Mouse (Mus musculus) kidney, adult 2 months (tissue): Measurements from ENCODE around the gene Syt9. TPM values are rescaled to one million over a fixed set of nuclear protein-coding genes. Genes with fewer than 3 reads are reported as not detected.

Experiments
- DNase-seq: peaks from one replicate; pipeline ENCODE4 v3.0.0; 2021
- H3K27ac ChIP-seq: fragments of 200-500 bp; 2 replicates; pipeline ENCODE4 v1.5.1; 2012; ENCODE audit warnings: low read depth, low read length, control low read depth, inconsistent platforms; ENCODE audit not compliant: insufficient read depth
- H3K27me3 ChIP-seq: fragments of 200-500 bp; replicated peaks from 2 replicates; pipeline ENCODE4 v1.6.1; 2012; ENCODE audit warnings: mild to moderate bottlenecking, moderate library complexity, low read length, inconsistent platforms; ENCODE audit not compliant: control insufficient read depth, insufficient read depth
- H3K36me3 ChIP-seq: fragments of 200-500 bp; 2 replicates; pipeline ENCODE4 v1.6.1; 2012; ENCODE audit warnings: mild to moderate bottlenecking, moderate library complexity, low read length, inconsistent platforms; ENCODE audit not compliant: control insufficient read depth, insufficient read depth
- H3K4me1 ChIP-seq: fragments of 200-500 bp; 2 replicates; pipeline ENCODE4 v1.6.1; 2011; ENCODE audit warnings: low read length; ENCODE audit not compliant: control insufficient read depth, insufficient read depth
- H3K4me3 ChIP-seq: fragments of 200-500 bp; 2 replicates; pipeline ENCODE4 v1.5.1; 2011; ENCODE audit warnings: mild to moderate bottlenecking, low read depth, low read length, control low read depth; ENCODE audit not compliant: insufficient read depth
- CTCF ChIP-seq: fragments of 200-500 bp; conservative IDR thresholded peaks from 2 replicates; pipeline ENCODE4 v1.5.1; 2011; ENCODE audit warnings: low read depth, mild to moderate bottlenecking, control low read depth, low read length, moderate library complexity, mixed read lengths; ENCODE audit not compliant: insufficient read depth, insufficient read length
- POLR2A ChIP-seq: fragments of 200-500 bp; IDR thresholded peaks from one replicate; pipeline ENCODE4 v1.6.1; 2011; ENCODE audit warnings: low read depth, low read length, control low read depth
- WGBS: fragments of 180-500 bp; shearing (Covaris S2); methylation state at CpG from one replicate; pipeline ENCODE4 v1.1.7; 2018; 5-methylcytosine and 5-hydroxymethylcytosine counted together
- polyA plus RNA-seq: library from polyadenylated mRNA; depleted of rRNA; stranded (reverse); fragments of >200 nt; gene quantifications from 2 replicates; pipeline ENCODE4 v1.2.3, GENCODE M21; 2012

Syt9 gene
- polyA plus RNA-seq, 1 experiment: 1.1 TPM

DNA sequence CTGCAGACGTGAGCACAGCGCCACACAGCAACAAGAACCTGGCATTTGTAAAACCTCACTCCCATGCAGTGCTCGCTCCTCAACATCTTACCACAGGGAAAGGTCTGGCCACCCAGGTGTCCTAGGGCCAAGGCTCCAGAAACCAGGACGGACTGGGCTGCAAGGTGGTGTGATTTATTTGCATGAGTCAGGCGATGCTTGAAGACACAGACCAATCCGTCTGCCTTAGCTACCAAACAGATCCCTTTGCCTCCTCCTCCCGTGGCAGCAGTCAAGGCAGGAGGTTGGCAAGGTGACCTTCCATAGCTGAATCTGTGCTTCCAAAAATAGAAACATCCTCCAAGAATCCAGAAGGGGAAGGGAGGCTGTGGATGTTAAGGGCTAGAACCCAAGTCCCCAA lies 130.1 kb downstream of the Syt9 start:
- H3K36me3 ChIP-seq: no peaks in the 10 kb centered on the region
- no peaks in the 10 kb centered on the region for H3K4me1 ChIP-seq
- DNase-seq: no peak
- no peak overlapping the region for H3K27ac ChIP-seq
- TF ChIP-seq POLR2A (no peak), CTCF (no peak)
- H3K4me3 ChIP-seq: no peak overlapping the region
- no peaks in the 10 kb centered on the region; the same call in 1 of the 2 replicates for H3K27me3 ChIP-seq
- WGBS: 53% methylated on average over 7 of the region's 7 CpGs

DNA sequence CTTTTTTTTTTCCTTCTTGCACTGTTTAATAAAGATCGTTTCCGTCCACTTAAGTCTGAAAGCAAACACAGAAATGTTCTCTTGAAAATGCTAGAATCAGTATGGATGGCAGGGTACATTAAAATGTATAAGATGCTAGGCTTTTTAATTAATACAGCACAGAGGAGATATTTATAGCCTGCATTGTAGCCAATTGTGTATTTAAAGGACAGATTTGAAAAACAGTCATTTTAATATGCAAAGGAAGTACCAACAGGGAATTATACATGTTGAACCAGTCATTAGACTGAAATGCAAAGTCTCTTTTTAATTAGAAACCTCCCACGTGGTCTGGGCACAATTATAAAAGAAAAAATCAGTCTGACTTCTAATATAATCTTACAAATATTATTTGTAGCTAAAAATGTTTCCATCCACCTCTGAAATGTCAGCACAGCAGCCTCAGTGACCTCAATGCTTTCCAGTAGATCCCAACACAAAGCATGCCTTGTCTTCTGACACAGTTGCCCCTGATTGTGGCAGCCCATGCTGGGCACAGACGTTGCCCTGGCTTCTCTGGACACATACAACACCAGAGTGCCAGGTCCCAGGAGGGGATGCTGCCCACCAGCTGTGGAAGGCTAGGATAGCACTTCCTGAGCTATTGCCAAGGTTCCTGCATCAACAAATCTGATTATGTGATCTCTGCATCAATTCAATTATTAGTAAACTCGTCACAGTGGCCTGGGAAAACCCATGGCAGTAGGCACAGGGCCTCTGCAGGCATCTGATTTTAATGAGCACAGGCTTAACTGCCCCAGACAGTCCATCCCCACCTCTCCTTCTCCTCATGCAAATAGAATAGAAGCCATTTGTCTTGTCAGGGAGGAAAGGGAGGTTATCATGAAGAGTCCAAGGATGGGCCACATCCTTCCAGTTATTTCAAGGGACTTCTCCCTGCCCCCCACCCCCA lies 134.5 kb downstream of the Syt9 start:
- DNase-seq: no peak
- Histone ChIP-seq H3K36me3 (no peaks in the 10 kb centered on the region), H3K4me1 (no peaks in the 10 kb centered on the region), H3K4me3 (no peak overlapping the region), H3K27me3 (no peaks in the 10 kb centered on the region), H3K27ac (no peak overlapping the region)
- WGBS: 64% methylated on average over 5 of the region's 5 CpGs
- TF ChIP-seq CTCF: no peak
- TF ChIP-seq POLR2A: no peak

DNA sequence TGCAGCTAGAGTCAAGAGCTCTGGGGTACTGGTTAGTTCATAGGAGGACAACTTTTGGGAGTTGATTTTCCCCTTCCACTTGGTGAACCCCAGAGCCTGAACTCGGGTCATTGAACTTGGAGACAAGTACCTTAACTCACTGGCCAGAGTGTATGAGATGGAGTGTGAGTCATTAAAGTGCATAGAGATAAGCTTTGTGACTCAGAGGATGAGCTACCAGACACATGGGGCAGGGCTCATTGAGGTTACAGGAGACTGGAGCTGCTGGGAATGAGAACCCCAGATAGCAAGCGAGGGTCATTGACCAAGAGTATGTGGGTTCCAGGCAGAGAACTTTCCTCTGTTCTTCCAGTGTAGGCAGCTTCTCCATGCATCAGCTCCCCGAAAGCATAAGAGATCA lies 137.4 kb downstream of the Syt9 start:
- H3K27me3 ChIP-seq: no peaks in the 10 kb centered on the region
- 76% methylated on average over 3 of the region's 3 CpGs for WGBS
- no peak overlapping the region for H3K4me3 ChIP-seq
- no peak for DNase-seq
- H3K27ac ChIP-seq: no peak overlapping the region
- no peak for TF ChIP-seq POLR2A
- TF ChIP-seq CTCF: no peak
- H3K36me3 ChIP-seq: no peaks in the 10 kb centered on the region
- H3K4me1 ChIP-seq: no peaks in the 10 kb centered on the region

DNA sequence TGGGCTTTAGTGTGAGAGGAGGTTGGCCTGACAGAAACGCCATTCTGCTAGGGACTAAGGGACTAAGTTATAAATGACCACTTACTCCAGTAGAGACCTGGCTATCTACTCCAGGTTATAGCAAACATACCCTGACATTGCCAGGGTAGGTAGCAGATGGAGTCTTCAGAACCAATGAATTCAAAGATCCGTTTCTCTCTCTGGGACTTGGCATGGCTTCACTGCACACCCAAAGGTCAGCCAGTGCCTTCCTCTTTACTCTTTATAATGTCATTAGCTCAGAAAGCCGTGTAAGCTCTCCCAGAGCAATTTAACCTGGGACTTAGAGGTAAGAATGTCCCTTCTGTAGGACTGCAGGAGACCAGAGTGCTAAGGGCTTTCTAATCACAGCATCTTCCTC lies 139.2 kb downstream of the Syt9 start:
- H3K4me3 ChIP-seq: no peak overlapping the region
- 55% methylated on average over 3 of the region's 3 CpGs for WGBS

DNA sequence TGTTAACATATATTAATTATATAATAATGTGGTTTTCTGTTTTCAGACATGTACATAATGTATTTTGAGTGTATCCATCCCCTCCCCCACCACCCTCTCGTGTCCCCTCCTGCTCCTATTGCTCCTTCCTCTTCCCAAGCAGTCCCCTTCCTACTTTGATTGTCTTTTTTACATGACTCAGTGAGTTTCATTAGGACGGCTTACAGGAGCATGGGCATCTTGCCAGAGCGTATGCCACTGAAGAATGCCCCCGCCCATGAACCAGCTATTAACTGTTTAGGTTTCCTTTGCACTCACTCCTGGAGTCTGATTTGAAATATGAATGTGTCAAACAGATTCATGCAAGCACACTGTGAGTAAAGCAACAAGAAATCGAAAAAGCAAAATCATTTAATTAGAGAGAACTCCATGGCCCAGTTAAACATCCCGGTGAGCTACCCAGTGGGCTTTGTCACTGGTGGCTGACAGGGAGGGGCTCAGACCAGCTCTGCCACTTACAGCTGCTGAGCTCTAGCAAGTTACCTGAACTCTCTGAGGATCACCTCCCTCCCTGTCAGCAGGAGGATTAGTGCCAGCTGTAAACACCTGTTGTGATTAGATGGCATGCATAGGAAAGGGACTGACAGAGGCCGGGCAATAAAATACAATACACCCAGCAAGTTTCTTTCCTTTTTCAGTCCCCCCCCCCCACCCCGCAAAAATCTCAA lies 146.3 kb downstream of the Syt9 start:
- no peak for TF ChIP-seq CTCF
- no peak for TF ChIP-seq POLR2A
- Histone ChIP-seq H3K36me3 (no peaks in the 10 kb centered on the region), H3K4me3 (no peak overlapping the region), H3K27ac (no peak overlapping the region), H3K27me3 (no peaks in the 10 kb centered on the region), H3K4me1 (no peaks in the 10 kb centered on the region)
- DNase-seq: no peak
- 26% methylated on average over 8 of the region's 8 CpGs for WGBS

More for the DNA sequence above, 139.2 kb downstream of the Syt9 start:
- Histone ChIP-seq H3K36me3 (no peaks in the 10 kb centered on the region), H3K27ac (no peak overlapping the region), H3K4me1 (no peaks in the 10 kb centered on the region), H3K27me3 (no peaks in the 10 kb centered on the region)
- DNase-seq: no peak
- TF ChIP-seq CTCF (no peak), POLR2A (no peak)

DNA sequence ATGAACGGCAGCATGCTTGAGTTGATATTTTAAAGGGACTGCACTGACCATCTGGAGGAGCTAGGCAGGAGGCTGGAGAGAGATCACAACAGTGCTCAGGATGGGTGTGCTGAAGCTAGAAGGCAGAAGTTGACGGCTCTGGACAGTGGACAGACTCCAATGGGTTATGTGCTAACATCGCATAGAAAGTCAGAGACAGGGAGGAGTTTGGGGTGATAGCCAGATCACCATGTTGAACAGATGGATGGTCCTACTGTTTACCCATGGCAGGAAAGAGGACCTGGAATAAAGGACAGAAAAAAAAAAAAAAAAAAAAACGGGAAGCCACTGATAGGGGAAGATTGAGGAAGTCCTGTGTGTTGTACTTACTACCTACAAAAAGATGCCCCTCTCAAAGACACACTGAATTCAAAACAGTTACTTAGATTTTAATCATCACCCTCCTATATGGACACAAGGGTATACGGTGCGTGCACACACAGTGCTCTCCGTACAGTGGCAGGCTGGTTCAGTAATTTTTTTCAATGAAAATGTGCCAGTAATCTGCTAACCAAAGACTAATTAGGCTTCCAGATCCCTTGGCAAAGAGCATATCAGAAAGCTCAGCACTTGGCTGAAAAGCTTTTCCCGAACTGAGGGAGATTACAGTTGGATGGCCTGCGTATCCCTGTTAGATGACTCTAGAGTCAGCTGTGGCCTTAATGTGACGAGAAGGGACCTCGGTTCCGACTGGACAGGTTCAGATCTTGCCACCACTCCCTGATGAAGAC lies 148.9 kb downstream of the Syt9 start:
- TF ChIP-seq POLR2A (no peak), CTCF (no peak)
- 91% methylated on average over 12 of the region's 12 CpGs for WGBS

More for the DNA sequence above, 148.9 kb downstream of the Syt9 start:
- Histone ChIP-seq H3K4me3 (no peak overlapping the region), H3K27ac (no peak overlapping the region), H3K27me3 (no peaks in the 10 kb centered on the region), H3K36me3 (no peaks in the 10 kb centered on the region), H3K4me1 (no peaks in the 10 kb centered on the region)
- DNase-seq: no peak
